Mouse (Mus musculus) left cerebral cortex, adult 8-10 months (tissue): ENCODE measurements at regions not wholly inside any gene's neighbourhood (a gene's known extent, or its start where the extent isn't known, plus 50 kb on each side); places are given as distances from the start of the nearest gene placed in this dataset.

Experiments used
- DNase-seq, 2 experiments: peaks; one replicate each; pipeline ENCODE4 v3.0.0; 2022; ENCODE audit warnings: low spot score in 2 of 2

- DNase-seq, result peak in 1 of 2 experiments; percentile 6
Measured at GRCm38 (mm10) chr16:61546043-61546442, 940.7 kb upstream of the Epha6 start.

DNA sequence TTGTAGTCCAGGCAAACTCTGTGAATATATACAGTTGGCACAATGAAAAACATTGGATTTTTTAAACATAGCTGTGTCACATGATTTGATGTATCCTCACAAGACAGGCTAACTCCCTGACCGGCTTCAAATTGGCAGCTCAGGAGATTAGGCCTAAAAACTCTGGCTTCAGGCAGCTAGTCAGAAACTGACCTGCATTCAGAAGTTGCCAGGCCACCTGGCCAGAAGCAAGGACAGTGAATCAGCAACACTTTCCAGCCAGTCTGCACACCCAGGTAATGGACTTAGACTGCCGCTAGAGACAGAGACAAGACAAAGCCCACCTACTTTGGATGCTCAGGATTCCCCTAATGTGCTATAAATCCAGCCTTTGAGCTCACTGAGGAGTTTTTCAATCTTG lies 929.4 kb upstream of the Epha6 start:
- no peak for DNase-seq
